Mouse (Mus musculus): Measurements from ENCODE around the gene Chst15.

DNA sequence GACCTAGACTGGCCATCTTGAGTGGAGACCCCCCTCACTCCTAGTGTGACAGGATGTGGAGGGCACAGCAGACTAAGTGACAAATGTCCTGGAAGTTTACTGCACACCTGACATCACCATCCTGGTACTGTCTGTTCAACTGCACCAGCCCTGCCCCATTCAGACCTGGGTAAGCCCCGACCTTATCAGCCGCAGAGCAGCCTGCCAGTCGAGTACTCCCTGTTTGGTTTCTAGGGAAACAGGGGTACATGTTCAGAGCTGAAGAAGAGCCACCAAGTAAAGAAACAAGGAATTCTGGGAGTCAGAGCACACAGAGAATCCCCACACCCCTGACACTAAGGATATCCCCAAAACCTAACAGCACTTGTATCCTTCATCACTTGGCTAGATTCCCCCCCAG is 55.1 kb downstream of the Chst15 start:
- TF ChIP-seq CTCF (IDR thresholded peaks at IDR 0.05) (no peak), EP300 (IDR thresholded peaks at IDR 0.05; ENCODE audit: insufficient read depth, low read depth, low read length) (no peak), POLR2A (IDR thresholded peaks at IDR 0.05; ENCODE audit: insufficient read depth, low read depth, low read length) (no peak)

All from heart, adult 2 months (tissue).